Mouse (Mus musculus): ENCODE measurements at regions not wholly inside any gene's neighbourhood (a gene's known extent, or its start where the extent isn't known, plus 50 kb on each side); places are given as distances from the start of the nearest gene placed in this dataset.

DNA sequence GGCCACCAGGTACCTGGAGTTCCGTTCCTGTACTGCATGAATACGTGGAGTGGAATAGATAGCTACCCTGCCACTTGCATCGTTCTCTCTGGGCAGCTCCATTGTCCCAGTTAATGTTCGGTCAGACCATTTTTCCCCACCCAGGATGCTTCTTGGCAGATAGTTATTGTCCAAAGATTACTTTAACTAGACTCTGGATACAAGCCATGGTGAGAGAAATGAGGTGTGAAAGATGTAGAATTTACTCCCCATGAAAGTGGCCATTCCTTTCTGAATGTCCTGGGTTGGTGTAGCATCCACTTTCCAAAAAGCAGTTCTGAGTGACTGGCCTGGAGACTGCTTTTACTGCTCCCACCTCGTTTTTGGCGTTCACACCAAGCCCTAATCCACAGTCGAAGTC is 50.3 kb upstream of the Rassf6 start:
- no peak overlapping the region for H3K4me3 ChIP-seq
- TF ChIP-seq POLR2AphosphoS2 (IDR thresholded peaks at IDR 0.05; ENCODE audit: insufficient read length, low read depth) (no peak), TCF3 (IDR thresholded peaks at IDR 0.05; ENCODE audit: insufficient read length, low read depth) (no peak), TCF12 (IDR thresholded peaks at IDR 0.05; ENCODE audit: insufficient read depth, poor library complexity, severe bottlenecking) (no peak), USF1 (IDR thresholded peaks at IDR 0.05; ENCODE audit: low read depth) (no peak), CEBPB (IDR thresholded peaks at IDR 0.05; ENCODE audit: insufficient read depth, poor library complexity, severe bottlenecking) (no peak), MAX (IDR thresholded peaks at IDR 0.05; ENCODE audit: low read depth) (no peak), MYOG (IDR thresholded peaks at IDR 0.05; ENCODE audit: control insufficient read depth in 1 of 3, insufficient read depth in 1 of 3, insufficient read length in 2 of 3, low read depth in 2 of 3) (no peak)
- no peaks in the 10 kb centered on the region for H3K36me3 ChIP-seq (ENCODE audit: control insufficient read depth, insufficient read depth)
- H3K27me3 ChIP-seq (ENCODE audit: control insufficient read depth, insufficient read depth, insufficient read length), result no peaks in the 10 kb centered on the region
- H3K4me2 ChIP-seq (ENCODE audit: low read depth), result no peak overlapping the region
- no peak overlapping the region for H3ac ChIP-seq (ENCODE audit: control insufficient read depth, insufficient read length)
- no peaks in the 10 kb centered on the region for H3K79me2 ChIP-seq (ENCODE audit: control insufficient read depth, insufficient read depth)
